Mouse (Mus musculus) lung, embryonic 14.5 days (tissue): ENCODE measurements at regions not wholly inside any gene's neighbourhood (a gene's known extent, or its start where the extent isn't known, plus 50 kb on each side); places are given as distances from the start of the nearest gene placed in this dataset.
A peak's percentile ranks its signal among the peaks of the same experiment; 100 is the strongest.

Experiments
- ATAC-seq: fragments of 200-750 bp; cut with Nextera tagmentation; 2 replicates; pipeline ENCODE4 v1.8.0; 2017; ENCODE audit warnings: mild to moderate bottlenecking, moderate TSS enrichment, moderate library complexity; ENCODE audit not compliant: insufficient read depth
- DNase-seq: peaks from one replicate; pipeline ENCODE4 v3.0.0-alpha.2; 2015
- H3K27ac ChIP-seq: fragments of 300-500 bp; sonication (generic); 2 replicates; pipeline ENCODE4 v1.5.1; 2014; ENCODE audit warnings: low read depth, mild to moderate bottlenecking, moderate library complexity
- H3K27me3 ChIP-seq: fragments of 300-500 bp; sonication (generic); 2 replicates; pipeline ENCODE4 v1.6.1; 2014; ENCODE audit warnings: low read length, control low read depth; ENCODE audit not compliant: insufficient read depth
- H3K36me3 ChIP-seq: fragments of 300-500 bp; sonication (generic); 2 replicates; pipeline ENCODE4 v1.6.1; 2014; ENCODE audit warnings: control low read depth; ENCODE audit not compliant: insufficient read depth
- H3K4me1 ChIP-seq: fragments of 300-500 bp; sonication (generic); 2 replicates; pipeline ENCODE4 v1.6.1; 2014; ENCODE audit warnings: antibody characterized with exemption, control low read depth; ENCODE audit not compliant: insufficient read depth
- H3K4me2 ChIP-seq: fragments of 300-500 bp; sonication (generic); 2 replicates; pipeline ENCODE4 v1.6.1; 2014; ENCODE audit warnings: mild to moderate bottlenecking
- H3K4me3 ChIP-seq: fragments of 300-500 bp; sonication (generic); 2 replicates; pipeline ENCODE4 v1.5.1; 2014; ENCODE audit warnings: low read depth, low read length
- H3K9ac ChIP-seq: fragments of 300-500 bp; sonication (generic); 2 replicates; pipeline ENCODE4 v1.6.1; 2014
- H3K9me3 ChIP-seq: fragments of 300-500 bp; sonication (generic); 2 replicates; pipeline ENCODE4 v1.6.1; 2016; ENCODE audit warnings: low read depth, low read length, control low read depth
- CTCF ChIP-seq: IDR thresholded peaks from 2 replicates; pipeline ENCODE4 v1.5.1; 2016; ENCODE audit warnings: antibody characterized with exemption, low read depth
- WGBS: fragments of 180-500 bp; shearing (Covaris S2); extraction: QIAGEN DNeasy Blood & Tissue Kit; methylation state at CpG from one replicate; pipeline ENCODE4 v1.1.7; 2014; 5-methylcytosine and 5-hydroxymethylcytosine counted together

DNA sequence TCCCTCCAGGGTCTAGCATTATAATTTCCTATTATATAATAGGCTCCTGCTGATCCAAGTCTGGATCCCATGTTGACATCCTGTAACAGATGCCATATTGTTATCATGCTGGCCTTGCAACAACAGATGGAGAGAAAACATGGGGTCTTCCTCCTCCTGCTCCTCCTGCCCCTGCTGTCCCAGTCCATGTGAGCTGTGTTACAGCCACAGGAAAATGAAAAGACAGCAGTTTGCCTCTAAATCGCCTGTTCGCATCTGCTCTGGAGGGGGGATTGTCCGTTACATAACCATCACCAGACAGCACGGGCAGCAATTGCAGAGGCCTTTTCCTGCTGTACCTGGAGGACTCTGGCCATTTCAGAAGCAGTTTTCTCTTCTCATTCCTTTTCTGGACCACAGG lies 260.0 kb downstream of the Gpam start:
- 88% methylated on average over 4 of the region's 4 CpGs for WGBS
- Histone ChIP-seq H3K4me3 (no peak overlapping the region), H3K36me3 (no peaks in the 10 kb centered on the region), H3K4me2 (no peak overlapping the region), H3K4me1 (no peaks in the 10 kb centered on the region), H3K9ac (no peak overlapping the region), H3K27ac (no peak overlapping the region), H3K27me3 (no peaks in the 10 kb centered on the region), H3K9me3 (no peaks in the 10 kb centered on the region)
- no peak for ATAC-seq
- TF ChIP-seq CTCF, result no peak
- no peak for DNase-seq

DNA sequence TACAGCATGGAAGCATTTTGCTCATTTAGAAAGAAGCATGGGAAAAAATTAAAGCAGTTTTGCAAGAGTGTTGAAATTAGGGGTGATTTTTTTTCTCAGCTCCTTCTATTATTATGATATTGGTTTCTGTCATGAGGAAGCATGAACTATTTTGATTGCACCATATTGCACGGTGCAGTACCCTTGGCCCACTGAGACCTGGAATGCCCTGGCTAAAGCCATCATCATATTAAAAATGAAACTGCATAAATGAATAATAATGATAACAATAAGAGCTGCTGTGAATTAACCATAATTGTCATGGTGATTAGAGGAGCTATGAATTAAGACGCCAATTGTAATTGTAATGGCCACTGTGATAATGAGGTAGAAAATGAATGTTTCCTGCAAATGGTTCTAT lies 271.8 kb downstream of the Gpam start:
- no peak for TF ChIP-seq CTCF
- 88% methylated on average over 2 of the region's 2 CpGs for WGBS
- H3K36me3 ChIP-seq, result no peaks in the 10 kb centered on the region

DNA sequence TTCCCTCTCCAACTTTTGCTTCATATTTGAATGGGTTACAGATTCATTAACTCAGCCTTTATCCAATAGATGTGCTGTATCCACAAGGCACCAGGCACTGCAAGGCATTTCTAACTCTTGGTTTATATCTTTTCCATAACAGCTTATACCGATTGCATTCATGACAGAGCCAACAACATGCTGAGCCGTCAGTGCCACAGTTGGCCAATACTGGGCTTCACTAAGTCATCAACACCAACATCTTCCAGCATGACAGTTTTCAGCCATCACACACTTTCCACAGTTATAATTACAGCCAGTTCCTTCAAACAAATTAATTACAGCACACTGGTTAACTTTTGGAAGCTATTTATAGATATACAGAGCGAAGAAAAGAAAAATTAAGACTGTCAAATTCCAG lies 288.8 kb downstream of the Gpam start:
- no peaks in the 10 kb centered on the region for H3K27me3 ChIP-seq
- H3K4me3 ChIP-seq, result no peak overlapping the region
- no peaks in the 10 kb centered on the region for H3K9me3 ChIP-seq
- no peak overlapping the region for H3K27ac ChIP-seq
- no peak overlapping the region for H3K9ac ChIP-seq
- H3K4me1 ChIP-seq, result no peaks in the 10 kb centered on the region
- no peak for TF ChIP-seq CTCF
- H3K4me2 ChIP-seq, result no peak overlapping the region
- H3K36me3 ChIP-seq, result no peaks in the 10 kb centered on the region
- 58% methylated on average over 3 of the region's 3 CpGs for WGBS
- ATAC-seq, result no peak
- DNase-seq, result peak; percentile 1

More for the DNA sequence above, 271.8 kb downstream of the Gpam start:
- H3K27ac ChIP-seq, result no peak overlapping the region
- DNase-seq (no peak), ATAC-seq (no peak)
- H3K4me2 ChIP-seq, result no peak overlapping the region
- H3K4me1 ChIP-seq, result no peaks in the 10 kb centered on the region
- H3K27me3 ChIP-seq, result no peaks in the 10 kb centered on the region
- no peak overlapping the region for H3K9ac ChIP-seq
- no peak overlapping the region for H3K4me3 ChIP-seq
- no peaks in the 10 kb centered on the region for H3K9me3 ChIP-seq

DNA sequence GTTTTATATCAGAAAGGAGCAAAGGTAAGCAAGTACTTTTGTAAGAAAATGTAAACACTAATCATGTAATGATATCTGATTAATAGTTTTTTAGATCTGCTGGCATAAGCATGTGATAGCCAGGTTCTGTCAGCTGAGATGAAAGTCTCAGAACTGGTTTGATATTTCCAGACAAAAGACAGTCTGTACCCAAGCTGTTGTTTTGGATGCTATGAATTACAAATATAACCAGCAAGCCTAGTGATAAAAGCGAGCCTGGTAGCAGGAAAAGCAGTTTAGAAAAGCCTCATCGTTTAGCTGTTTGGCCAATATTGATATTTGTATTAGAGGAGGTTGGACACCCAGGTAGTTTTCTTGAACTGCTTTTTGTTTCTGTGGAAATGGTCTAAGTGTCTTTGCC lies 290.6 kb downstream of the Gpam start:
- H3K9ac ChIP-seq, result no peak overlapping the region
- no peaks in the 10 kb centered on the region for H3K9me3 ChIP-seq
- H3K27ac ChIP-seq, result no peak overlapping the region
- no peaks in the 10 kb centered on the region for H3K36me3 ChIP-seq
- no peak for TF ChIP-seq CTCF
- ATAC-seq, result no peak
- DNase-seq, result no peak
- H3K4me3 ChIP-seq, result no peak overlapping the region
- no peaks in the 10 kb centered on the region for H3K4me1 ChIP-seq
- H3K27me3 ChIP-seq, result no peaks in the 10 kb centered on the region
- H3K4me2 ChIP-seq, result no peak overlapping the region
- 90% methylated on average over 2 of the region's 2 CpGs for WGBS

DNA sequence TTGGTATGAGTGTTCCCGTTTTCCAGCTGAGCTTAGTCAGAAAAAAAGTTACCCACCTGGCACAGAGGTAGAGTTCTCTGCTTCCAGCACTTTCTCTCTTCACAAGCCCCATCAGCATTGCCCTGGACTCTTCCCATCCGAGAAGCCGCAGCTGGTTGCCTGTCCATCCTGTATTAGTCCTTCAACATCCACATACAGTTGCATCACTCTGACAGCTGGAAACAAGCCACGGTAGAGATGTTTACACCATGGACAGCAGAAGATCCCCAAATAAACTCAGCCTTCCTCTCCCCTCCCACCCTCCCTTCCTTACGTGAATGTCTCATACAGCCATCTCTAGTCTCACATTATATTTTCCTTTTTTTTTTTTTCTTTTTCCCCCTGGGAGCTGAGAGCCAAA lies 304.9 kb downstream of the Gpam start:
- H3K4me1 ChIP-seq, result no peaks in the 10 kb centered on the region
- no peaks in the 10 kb centered on the region for H3K27me3 ChIP-seq
- H3K27ac ChIP-seq, result no peak overlapping the region
- no peaks in the 10 kb centered on the region for H3K9me3 ChIP-seq
- ATAC-seq (peak; percentile 47; the same call in 1 of the 2 replicates), DNase-seq (peak; percentile 71)
- H3K36me3 ChIP-seq, result no peaks in the 10 kb centered on the region
- TF ChIP-seq CTCF, result no peak
- no peak overlapping the region for H3K4me3 ChIP-seq
- WGBS, result 49% methylated on average over 5 of the region's 5 CpGs
- H3K4me2 ChIP-seq, result no peak overlapping the region
- H3K9ac ChIP-seq, result no peak overlapping the region

DNA sequence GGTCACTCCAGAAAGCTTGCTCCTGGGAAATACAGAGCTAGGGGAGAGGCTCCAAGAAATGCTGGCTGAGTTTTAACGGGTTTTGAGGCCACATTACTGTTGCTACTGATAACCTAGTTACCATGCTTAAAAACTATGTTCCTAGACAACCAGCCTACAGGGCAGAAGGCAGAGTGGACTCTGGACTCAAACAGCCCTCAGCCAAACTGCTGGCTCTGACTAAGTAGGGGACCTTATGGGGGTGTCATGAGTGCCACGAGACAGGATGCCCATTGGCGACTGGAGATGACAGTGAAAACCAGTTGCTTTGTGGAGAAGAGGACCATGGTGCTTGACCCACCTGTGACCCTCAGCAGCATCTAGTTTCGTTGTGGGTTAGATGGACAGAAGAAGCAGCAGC lies 306.5 kb downstream of the Gpam start:
- Histone ChIP-seq H3K9ac (no peak overlapping the region), H3K36me3 (no peaks in the 10 kb centered on the region), H3K4me3 (no peak overlapping the region), H3K27me3 (no peaks in the 10 kb centered on the region), H3K4me2 (no peak overlapping the region), H3K9me3 (no peaks in the 10 kb centered on the region), H3K4me1 (no peaks in the 10 kb centered on the region), H3K27ac (no peak overlapping the region)
- TF ChIP-seq CTCF, result no peak
- WGBS, result 76% methylated on average over 4 of the region's 4 CpGs
- ATAC-seq (no peak), DNase-seq (no peak)

DNA sequence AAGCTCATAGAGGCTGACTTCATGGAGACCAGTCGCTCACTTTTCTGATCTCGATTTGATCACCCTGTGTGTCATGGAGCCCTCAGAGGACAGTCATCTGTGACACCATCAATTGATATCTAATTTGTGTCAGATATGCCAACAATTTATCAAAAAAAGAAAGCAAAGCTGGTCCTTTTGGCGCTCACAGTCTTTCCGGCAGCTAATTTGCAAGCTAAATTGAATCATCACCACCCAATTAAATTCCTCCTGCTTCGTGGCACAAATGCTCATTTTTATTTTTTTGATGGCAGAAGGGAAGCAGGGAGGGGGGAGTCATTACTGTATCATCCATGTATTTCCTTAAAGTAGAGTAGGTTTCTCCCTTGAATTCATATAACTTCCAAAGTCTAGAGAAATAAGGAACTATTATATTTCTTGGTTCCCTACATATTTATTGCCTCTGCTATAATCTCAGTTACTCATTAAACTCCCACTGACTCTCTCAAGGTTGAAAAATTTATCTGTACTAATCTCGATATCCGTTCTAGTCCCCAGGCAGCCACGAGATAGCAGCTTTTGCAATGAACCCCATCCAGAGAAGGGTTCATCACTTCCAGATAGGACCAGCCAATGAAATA lies 325.8 kb downstream of the Gpam start:
- no peaks in the 10 kb centered on the region for H3K27me3 ChIP-seq
- DNase-seq (peak; percentile 8), ATAC-seq (no peak)
- no peak for TF ChIP-seq CTCF
- no peaks in the 10 kb centered on the region for H3K9me3 ChIP-seq
- H3K27ac ChIP-seq, result no peak overlapping the region
- WGBS, result 57% methylated on average over 8 of the region's 8 CpGs
- no peak overlapping the region for H3K4me3 ChIP-seq
- H3K4me1 ChIP-seq, result no peaks in the 10 kb centered on the region
- H3K36me3 ChIP-seq, result no peaks in the 10 kb centered on the region
- H3K4me2 ChIP-seq, result no peak overlapping the region
- H3K9ac ChIP-seq, result no peak overlapping the region

DNA sequence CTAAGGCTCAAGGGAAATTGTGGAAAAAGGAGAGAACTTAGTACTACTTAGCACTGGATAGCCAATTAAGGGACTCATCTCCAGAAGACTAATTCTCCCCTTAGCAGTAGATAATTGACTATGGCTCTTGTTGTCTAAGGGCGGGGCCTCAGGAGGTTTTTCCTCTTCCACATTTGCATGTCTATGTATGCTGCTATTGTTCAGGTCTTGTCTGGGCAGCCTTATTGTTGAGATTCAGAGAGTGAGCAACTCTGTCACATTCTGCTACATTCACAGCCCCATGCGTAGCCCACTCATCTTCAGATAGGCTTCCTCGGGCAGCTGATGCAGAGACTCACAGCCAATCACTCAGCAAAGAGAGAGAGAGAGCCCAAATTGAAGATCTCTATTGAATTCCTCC lies 339.9 kb downstream of the Gpam start:
- Histone ChIP-seq H3K27ac (no peak overlapping the region), H3K27me3 (no peaks in the 10 kb centered on the region), H3K9me3 (no peaks in the 10 kb centered on the region), H3K4me1 (no peaks in the 10 kb centered on the region), H3K9ac (no peak overlapping the region), H3K4me2 (no peak overlapping the region), H3K36me3 (no peaks in the 10 kb centered on the region), H3K4me3 (no peak overlapping the region)
- ATAC-seq (no peak), DNase-seq (no peak)
- 85% methylated on average over 3 of the region's 3 CpGs for WGBS
- no peak for TF ChIP-seq CTCF
